Mouse (Mus musculus): ENCODE results near the gene Grrp1. TPM values are rescaled to one million over a fixed set of nuclear protein-coding genes. Genes with fewer than 3 reads are reported as not detected.

Gene Grrp1
- polyA plus RNA-seq, 1 experiment from 2014 or later = 8.8 TPM

- no peak overlapping the region for H3K27ac ChIP-seq
- no peaks in the 10 kb centered on the region for H3K9me3 ChIP-seq
- no peak for DNase-seq (ENCODE audit: low spot score)
- no peaks in the 10 kb centered on the region for H3K36me3 ChIP-seq
- 53% methylated on average over 6 of the region's 6 CpGs for WGBS
- H3K4me3 ChIP-seq = no peak overlapping the region
- H3K27me3 ChIP-seq (ENCODE audit: insufficient read depth, poor library complexity, severe bottlenecking) = no peaks in the 10 kb centered on the region
- peaks cover 10% of the 10 kb centered on the region for H3K4me1 ChIP-seq
Measured at GRCm38 (mm10) chr4:134206488-134207053, 47.3 kb downstream of the Grrp1 start.

- no peak for DNase-seq (ENCODE audit: low spot score)
- H3K9me3 ChIP-seq = no peaks in the 10 kb centered on the region
- WGBS = 75% methylated on average over 17 of the region's 17 CpGs
- peaks cover under 1% of the 10 kb centered on the region for H3K4me1 ChIP-seq
- no peaks in the 10 kb centered on the region for H3K27me3 ChIP-seq (ENCODE audit: insufficient read depth, poor library complexity, severe bottlenecking)
- H3K4me3 ChIP-seq = no peak overlapping the region
- no peak overlapping the region for H3K27ac ChIP-seq
- no peaks in the 10 kb centered on the region for H3K36me3 ChIP-seq
Measured at GRCm38 (mm10) chr4:134203340-134203896, 50.5 kb downstream of the Grrp1 start.

- WGBS = 87% methylated on average over 4 of the region's 4 CpGs
- no peak within 1 kb of the TSS for H3K4me3 ChIP-seq
Measured at GRCm38 (mm10) chr4:134202904-134203303, 51.0 kb downstream of the Grrp1 start, which contains the start of gene Gm7534. Gene Gm7534 (minus strand): TSS chr4:134203004.

More at GRCm38 (mm10) chr4:134202904-134203303, 51.0 kb downstream of the Grrp1 start, which contains the start of gene Gm7534:
- Histone ChIP-seq H3K27ac (no peak within 1 kb of the TSS), H3K4me1 (no peaks in the 10 kb centered on the region), H3K36me3 (no peaks in the 10 kb centered on the region), H3K27me3 (ENCODE audit: insufficient read depth, poor library complexity, severe bottlenecking) (no peaks in the 10 kb centered on the region), H3K9me3 (no peaks in the 10 kb centered on the region)
- no peak for DNase-seq (ENCODE audit: low spot score)

Other genes with a start within 250 kb of the Grrp1 start
- gene Lin28a, start 235.3 kb downstream of the Grrp1 start, polyA plus RNA-seq (2016; fragmentation: Nextera tagmentation; extraction: Ambion mirVana) = 4.4 and 12.4 TPM in 2 replicates
- not detected in 2 replicates for gene Zfp683, start 200.3 kb downstream of the Grrp1 start, polyA plus RNA-seq (2016; fragmentation: Nextera tagmentation; extraction: Ambion mirVana)
- 0.78 and 2.7 TPM in 2 replicates for gene Crybg2, start 193.3 kb downstream of the Grrp1 start, polyA plus RNA-seq (2016; fragmentation: Nextera tagmentation; extraction: Ambion mirVana)
- gene Cd52, start 159.0 kb downstream of the Grrp1 start, polyA plus RNA-seq (2016; fragmentation: Nextera tagmentation; extraction: Ambion mirVana) = 1.7 and 4.2 TPM in 2 replicates
- 2.6 and 2.9 TPM in 2 replicates for gene Ubxn11, start 151.5 kb downstream of the Grrp1 start, polyA plus RNA-seq (2016; fragmentation: Nextera tagmentation; extraction: Ambion mirVana)
- gene Sh3bgrl3, start 125.3 kb downstream of the Grrp1 start, polyA plus RNA-seq (2016; fragmentation: Nextera tagmentation; extraction: Ambion mirVana) = 188 and 243 TPM in 2 replicates
- gene Cep85, start 67.0 kb downstream of the Grrp1 start, polyA plus RNA-seq (2016; fragmentation: Nextera tagmentation; extraction: Ambion mirVana) = 28.2 and 31.1 TPM in 2 replicates
- not detected in 2 replicates for gene Gm7534, start 51.1 kb downstream of the Grrp1 start, polyA plus RNA-seq (2016; fragmentation: Nextera tagmentation; extraction: Ambion mirVana)
- gene Catsper4, start 26.7 kb downstream of the Grrp1 start, polyA plus RNA-seq (2016; fragmentation: Nextera tagmentation; extraction: Ambion mirVana) = not detected in 2 replicates
- gene Cnksr1, start 15.7 kb downstream of the Grrp1 start, polyA plus RNA-seq (2016; fragmentation: Nextera tagmentation; extraction: Ambion mirVana) = 1.2 TPM in 2 replicates
- gene E130218I03Rik, start 10.4 kb downstream of the Grrp1 start, polyA plus RNA-seq (2016; fragmentation: Nextera tagmentation; extraction: Ambion mirVana) = 0.19 and 0.28 TPM in 2 replicates
- gene Zfp593, start 8.5 kb downstream of the Grrp1 start, polyA plus RNA-seq (2016; fragmentation: Nextera tagmentation; extraction: Ambion mirVana) = 13.3 and 15.3 TPM in 2 replicates
- gene Gm30191, start 7.2 kb downstream of the Grrp1 start, polyA plus RNA-seq (2016; fragmentation: Nextera tagmentation; extraction: Ambion mirVana) = not detected in 2 replicates
- 15.8 and 18.2 TPM in 2 replicates for gene Pdik1l, start 33.8 kb upstream of the Grrp1 start, polyA plus RNA-seq (2016; fragmentation: Nextera tagmentation; extraction: Ambion mirVana)
- 47.5 and 77.0 TPM in 2 replicates for gene Trim63, start 61.0 kb upstream of the Grrp1 start, polyA plus RNA-seq (2016; fragmentation: Nextera tagmentation; extraction: Ambion mirVana)
- gene Slc30a2, start 89.1 kb upstream of the Grrp1 start, polyA plus RNA-seq (2016; fragmentation: Nextera tagmentation; extraction: Ambion mirVana) = 0.09 and 0.36 TPM in 2 replicates
- gene Extl1, start 129.7 kb upstream of the Grrp1 start, polyA plus RNA-seq (2016; fragmentation: Nextera tagmentation; extraction: Ambion mirVana) = 1.9 and 2.8 TPM in 2 replicates
- 8.0 and 9.6 TPM in 2 replicates for gene Pafah2, start 142.2 kb upstream of the Grrp1 start, polyA plus RNA-seq (2016; fragmentation: Nextera tagmentation; extraction: Ambion mirVana)
- 838 and 1,170 TPM in 2 replicates for gene Stmn1, start 214.2 kb upstream of the Grrp1 start, polyA plus RNA-seq (2016; fragmentation: Nextera tagmentation; extraction: Ambion mirVana)
- 7.8 and 14.5 TPM in 2 replicates for gene Paqr7, start 242.6 kb upstream of the Grrp1 start, polyA plus RNA-seq (2016; fragmentation: Nextera tagmentation; extraction: Ambion mirVana)

Data from heart, embryonic 10.5 days (tissue).